ENCODE assay signal across 8 mouse cellular contexts in genomic region chr7:16273766-16274140, GRCm38 (mm10). TPM values are rescaled to one million over a fixed set of nuclear protein-coding genes. Genes with fewer than 3 reads are reported as not detected.
DNase-seq lines count a peak whose midpoint lies in the region; ATAC-seq and TF ChIP-seq lines count a peak whose summit lies in the region.

No protein-coding gene starts in this region.

- H3K9me3 ChIP-seq in forebrain, embryonic 14.5 days (replicated peaks; ENCODE audit: control insufficient read depth, low read length), result no peaks in the 10 kb centered on the region
- no peaks in the 10 kb centered on the region for H3K9me3 ChIP-seq in liver, embryonic 15.5 days (replicated peaks)
- H3K9me3 ChIP-seq in neural tube, embryonic 11.5 days (ENCODE audit: control insufficient read depth, low read length), result no peaks in the 10 kb centered on the region

- peak; percentile 68 to 71 for DNase-seq in lung, adult 18-20 months
- DNase-seq in lung, postnatal 14 days, result no peak
- peak; percentile 78 for DNase-seq in forebrain, embryonic 14.5 days (ENCODE audit: low spot score)
- DNase-seq in kidney, adult 2 months, result peak; percentile 89
- no peak for DNase-seq in neural tube, embryonic 11.5 days (ENCODE audit: low spot score)
- DNase-seq in thymus, adult 2 months, result peak; percentile 86

- no peak for TF ChIP-seq POLR2A in kidney, adult 2 months (IDR thresholded peaks at IDR 0.05; ENCODE audit: low read depth, low read length)
- 0 out of 2 replicates have a peak, but pooled peaks have one; percentile 28 for TF ChIP-seq POLR2A in thymus, adult 2 months (IDR thresholded peaks at IDR 0.05; ENCODE audit: control insufficient read depth, extremely low read depth, insufficient read depth, low read length, poor library complexity)

- H3K9ac ChIP-seq in forebrain, embryonic 14.5 days (ENCODE audit: low read length), result peak overlapping the region; percentile 85
- H3K9ac ChIP-seq in liver, embryonic 15.5 days, result peak overlapping the region; percentile 80
- peak overlapping the region; percentile 48 for H3K9ac ChIP-seq in neural tube, embryonic 11.5 days (ENCODE audit: low read length)

- WGBS in forebrain, embryonic 14.5 days, result under 1% methylated on average over 18 of the region's 18 CpGs
- WGBS in kidney, adult 2 months, result 1% methylated on average over 18 of the region's 18 CpGs
- 0% methylated on average over 18 of the region's 18 CpGs for WGBS in liver, embryonic 15.5 days (ENCODE audit: insufficient replicate concordance)
- under 1% methylated on average over 18 of the region's 18 CpGs for WGBS in neural tube, embryonic 11.5 days
- under 1% methylated on average over 18 of the region's 18 CpGs for WGBS in thymus, adult 2 months

- H3K36me3 ChIP-seq in forebrain, embryonic 14.5 days (ENCODE audit: control insufficient read depth, insufficient read depth, low read length), result peaks cover 38% of the 10 kb centered on the region
- H3K36me3 ChIP-seq in kidney, adult 2 months (ENCODE audit: control insufficient read depth, insufficient read depth, low read length), result no peaks in the 10 kb centered on the region
- peaks cover 32% of the 10 kb centered on the region for H3K36me3 ChIP-seq in liver, embryonic 15.5 days (replicated peaks)
- peaks cover 5% of the 10 kb centered on the region; the same call in 1 of the 2 replicates for H3K36me3 ChIP-seq in neural tube, embryonic 11.5 days (ENCODE audit: control insufficient read depth, insufficient read depth, low read length)
- H3K36me3 ChIP-seq in thymus, adult 2 months (ENCODE audit: control insufficient read depth, insufficient read depth, low read length), result no peaks in the 10 kb centered on the region

- H3K27ac ChIP-seq in brown adipose tissue, adult 24 weeks (replicated peaks; ENCODE audit: low read depth, low read length), result no peak overlapping the region
- peak overlapping the region; percentile 90 for H3K27ac ChIP-seq in forebrain, embryonic 14.5 days (ENCODE audit: low read depth, low read length)
- peak overlapping the region; percentile 33; the same call in 1 of the 2 replicates for H3K27ac ChIP-seq in kidney, adult 2 months (ENCODE audit: insufficient read depth, low read depth, low read length)
- peak overlapping the region; percentile 98 for H3K27ac ChIP-seq in liver, embryonic 15.5 days (replicated peaks)
- H3K27ac ChIP-seq in neural tube, embryonic 11.5 days (ENCODE audit: low read depth, low read length), result peak overlapping the region; percentile 85
- H3K27ac ChIP-seq in thymus, adult 2 months (ENCODE audit: control insufficient read depth, insufficient read depth, low read length), result peak overlapping the region; percentile 68; the same call in 1 of the 2 replicates

- peak overlapping the region; percentile 77 for H3K4me3 ChIP-seq in brown adipose tissue, adult 24 weeks (ENCODE audit: insufficient read depth, low read depth, low read length)
- peak overlapping the region; percentile 81 for H3K4me3 ChIP-seq in forebrain, embryonic 14.5 days (ENCODE audit: low read depth, low read length)
- peak overlapping the region; percentile 62 for H3K4me3 ChIP-seq in kidney, adult 2 months (ENCODE audit: insufficient read depth, low read depth, low read length)
- peak overlapping the region; percentile 82 for H3K4me3 ChIP-seq in liver, embryonic 15.5 days (replicated peaks)
- H3K4me3 ChIP-seq in neural tube, embryonic 11.5 days (ENCODE audit: low read depth, low read length), result peak overlapping the region; percentile 75
- peak overlapping the region; percentile 66 for H3K4me3 ChIP-seq in thymus, adult 2 months (ENCODE audit: control insufficient read depth, insufficient read depth, low read length)

- peak overlapping the region; percentile 94 for H3K4me2 ChIP-seq in forebrain, embryonic 14.5 days (ENCODE audit: low read length)
- H3K4me2 ChIP-seq in liver, embryonic 15.5 days, result peak overlapping the region; percentile 99
- H3K4me2 ChIP-seq in neural tube, embryonic 11.5 days (ENCODE audit: low read depth), result peak overlapping the region; percentile 97

- TF ChIP-seq CTCF in kidney, adult 2 months (conservative IDR thresholded peaks at IDR 0.05; ENCODE audit: insufficient read depth, insufficient read length, low read depth, low read length), result no peak
- no peak for TF ChIP-seq CTCF in thymus, adult 2 months (IDR thresholded peaks at IDR 0.05; ENCODE audit: borderline replicate concordance, control insufficient read depth, extremely low read depth, insufficient read depth, low read length, poor library complexity)

- no peaks in the 10 kb centered on the region for H3K27me3 ChIP-seq in forebrain, embryonic 14.5 days (replicated peaks; ENCODE audit: control insufficient read depth, insufficient read depth, low read length)
- no peaks in the 10 kb centered on the region for H3K27me3 ChIP-seq in kidney, adult 2 months (replicated peaks; ENCODE audit: control insufficient read depth, insufficient read depth, low read length)
- no peaks in the 10 kb centered on the region for H3K27me3 ChIP-seq in liver, embryonic 15.5 days
- 0 out of 2 replicates have a peak, but pooled peaks cover 2% of the 10 kb centered on the region for H3K27me3 ChIP-seq in neural tube, embryonic 11.5 days (ENCODE audit: control insufficient read depth, insufficient read depth, low read length)
- no peaks in the 10 kb centered on the region for H3K27me3 ChIP-seq in thymus, adult 2 months (ENCODE audit: control insufficient read depth, insufficient read depth, low read length)

- ATAC-seq in forebrain, embryonic 14.5 days, result peak; percentile 71
- peak; percentile 82 for ATAC-seq in liver, embryonic 15.5 days (ENCODE audit: insufficient read depth)
- ATAC-seq in neural tube, embryonic 11.5 days (ENCODE audit: insufficient read depth, low FRiP score, low TSS enrichment), result peak; percentile 70

- H3K4me1 ChIP-seq in brown adipose tissue, adult 24 weeks (ENCODE audit: control insufficient read depth, insufficient read depth, insufficient read length, low read length), result peaks cover 13% of the 10 kb centered on the region
- H3K4me1 ChIP-seq in forebrain, embryonic 14.5 days (ENCODE audit: control insufficient read depth, insufficient read depth, low read length), result peaks cover 12% of the 10 kb centered on the region; the same call in 1 of the 2 replicates
- 0 out of 2 replicates have a peak, but pooled peaks cover 4% of the 10 kb centered on the region for H3K4me1 ChIP-seq in kidney, adult 2 months (ENCODE audit: control insufficient read depth, insufficient read depth, low read length)
- H3K4me1 ChIP-seq in liver, embryonic 15.5 days (replicated peaks), result peaks cover 60% of the 10 kb centered on the region
- H3K4me1 ChIP-seq in neural tube, embryonic 11.5 days (ENCODE audit: control insufficient read depth, insufficient read depth, low read length), result peaks cover 14% of the 10 kb centered on the region
- peaks cover 17% of the 10 kb centered on the region for H3K4me1 ChIP-seq in thymus, adult 2 months (replicated peaks; ENCODE audit: control insufficient read depth, insufficient read depth, low read length)

RNA-seq across cellular contexts. Expression of gene Inafm1, which starts 0.3 kb away (rescaled TPM):
- polyA plus RNA-seq in brown adipose tissue, adult 24 weeks (2012; ENCODE audit: insufficient read depth, insufficient read length, missing spikeins), result 16.0 and 17.2 TPM in 2 replicates
- 20.4 and 21.0 TPM in 2 replicates for polyA plus RNA-seq in forebrain, embryonic 14.5 days (2014; fragmentation: Nextera tagmentation; extraction: Ambion mirVana)
- polyA plus RNA-seq in kidney, adult 2 months (2012; rRNA removed), result 23.1 and 30.7 TPM in 2 replicates
- 4.4 and 5.4 TPM in 2 replicates for polyA plus RNA-seq in liver, embryonic 15.5 days (2015; fragmentation: Nextera tagmentation; extraction: Ambion mirVana)
- polyA plus RNA-seq in neural tube, embryonic 11.5 days (2014; fragmentation: Nextera tagmentation; extraction: Ambion mirVana), result 12.7 and 13.8 TPM in 2 replicates
- 44.7 and 62.2 TPM in 2 replicates for polyA plus RNA-seq in thymus, adult 2 months (2012; rRNA removed)

RNA-seq across cellular contexts. Expression of gene Ccdc9, which starts 12.8 kb away (rescaled TPM):
- polyA plus RNA-seq in brown adipose tissue, adult 24 weeks (2012; ENCODE audit: insufficient read depth, insufficient read length, missing spikeins), result 26.4 and 28.6 TPM in 2 replicates
- polyA plus RNA-seq in forebrain, embryonic 14.5 days (2014; fragmentation: Nextera tagmentation; extraction: Ambion mirVana), result 12.6 and 15.2 TPM in 2 replicates
- polyA plus RNA-seq in kidney, adult 2 months (2012; rRNA removed), result 23.3 and 24.3 TPM in 2 replicates
- 10.3 and 12.3 TPM in 2 replicates for polyA plus RNA-seq in liver, embryonic 15.5 days (2015; fragmentation: Nextera tagmentation; extraction: Ambion mirVana)
- polyA plus RNA-seq in neural tube, embryonic 11.5 days (2014; fragmentation: Nextera tagmentation; extraction: Ambion mirVana), result 19.6 and 20.8 TPM in 2 replicates
- 39.4 and 43.0 TPM in 2 replicates for polyA plus RNA-seq in thymus, adult 2 months (2012; rRNA removed)

RNA-seq across cellular contexts. Expression of gene C5ar1, which starts 14.4 kb away (rescaled TPM):
- polyA plus RNA-seq in brown adipose tissue, adult 24 weeks (2012; ENCODE audit: insufficient read depth, insufficient read length, missing spikeins), result 3.6 and 5.2 TPM in 2 replicates
- polyA plus RNA-seq in forebrain, embryonic 14.5 days (2014; fragmentation: Nextera tagmentation; extraction: Ambion mirVana), result 0.89 and 1.3 TPM in 2 replicates
- polyA plus RNA-seq in kidney, adult 2 months (2012; rRNA removed), result 3.4 and 4.2 TPM in 2 replicates
- polyA plus RNA-seq in liver, embryonic 15.5 days (2015; fragmentation: Nextera tagmentation; extraction: Ambion mirVana), result 3.5 and 3.6 TPM in 2 replicates
- polyA plus RNA-seq in neural tube, embryonic 11.5 days (2014; fragmentation: Nextera tagmentation; extraction: Ambion mirVana), result 2.1 and 2.3 TPM in 2 replicates
- 3.2 and 4.1 TPM in 2 replicates for polyA plus RNA-seq in thymus, adult 2 months (2012; rRNA removed)

RNA-seq across cellular contexts. Expression of gene C5ar2, which starts 29.8 kb away (rescaled TPM):
- 0.40 and 0.46 TPM in 2 replicates for polyA plus RNA-seq in brown adipose tissue, adult 24 weeks (2012; ENCODE audit: insufficient read depth, insufficient read length, missing spikeins)
- not detected in 2 replicates for polyA plus RNA-seq in forebrain, embryonic 14.5 days (2014; fragmentation: Nextera tagmentation; extraction: Ambion mirVana)
- 0.34 and 0.39 TPM in 2 replicates for polyA plus RNA-seq in kidney, adult 2 months (2012; rRNA removed)
- polyA plus RNA-seq in liver, embryonic 15.5 days (2015; fragmentation: Nextera tagmentation; extraction: Ambion mirVana), result 0.89 and 1.0 TPM in 2 replicates
- polyA plus RNA-seq in neural tube, embryonic 11.5 days (2014; fragmentation: Nextera tagmentation; extraction: Ambion mirVana), result 0.07 TPM in 1 of 2 replicates, not detected in the other
- polyA plus RNA-seq in thymus, adult 2 months (2012; rRNA removed), result 0.26 and 0.46 TPM in 2 replicates

RNA-seq across cellular contexts. Expression of gene Bbc3, which starts 34.4 kb away (rescaled TPM):
- 5.0 and 10.8 TPM in 2 replicates for polyA plus RNA-seq in brown adipose tissue, adult 24 weeks (2012; ENCODE audit: insufficient read depth, insufficient read length, missing spikeins)
- 10.6 and 11.0 TPM in 2 replicates for polyA plus RNA-seq in forebrain, embryonic 14.5 days (2014; fragmentation: Nextera tagmentation; extraction: Ambion mirVana)
- 5.1 and 5.2 TPM in 2 replicates for polyA plus RNA-seq in kidney, adult 2 months (2012; rRNA removed)
- polyA plus RNA-seq in liver, embryonic 15.5 days (2015; fragmentation: Nextera tagmentation; extraction: Ambion mirVana), result 4.1 and 5.9 TPM in 2 replicates
- polyA plus RNA-seq in neural tube, embryonic 11.5 days (2014; fragmentation: Nextera tagmentation; extraction: Ambion mirVana), result 8.4 and 11.9 TPM in 2 replicates
- polyA plus RNA-seq in thymus, adult 2 months (2012; rRNA removed), result 49.8 and 84.9 TPM in 2 replicates

Comparison
In these comparisons a context has a peak if more than half of its experiments do, and no peak if none do; other contexts are left out.
1. DNase-seq: peak in lung, adult 18-20 months (2 of 2), forebrain, embryonic 14.5 days (single experiment), kidney, adult 2 months (single experiment) and thymus, adult 2 months (single experiment); none in lung, postnatal 14 days (single experiment) and neural tube, embryonic 11.5 days (single experiment).
2. Peak in every context shown above with its lines, with median percentiles within 50 percentile points of each other: H3K4me3 ChIP-seq, ATAC-seq, H3K4me2 ChIP-seq and H3K9ac ChIP-seq.